Mouse (Mus musculus) thymus, postnatal 14 days (tissue): ENCODE measurements around the gene Adar.
"Not testable (repeated sequence)": the region's sequence is repeated elsewhere in the genome, so short reads cannot be mapped to it uniquely, and the experiment has no call there.

Experiments used
- DNase-seq: peaks from one replicate; pipeline ENCODE4 v3.0.0; 2021

Adar gene

DNA sequence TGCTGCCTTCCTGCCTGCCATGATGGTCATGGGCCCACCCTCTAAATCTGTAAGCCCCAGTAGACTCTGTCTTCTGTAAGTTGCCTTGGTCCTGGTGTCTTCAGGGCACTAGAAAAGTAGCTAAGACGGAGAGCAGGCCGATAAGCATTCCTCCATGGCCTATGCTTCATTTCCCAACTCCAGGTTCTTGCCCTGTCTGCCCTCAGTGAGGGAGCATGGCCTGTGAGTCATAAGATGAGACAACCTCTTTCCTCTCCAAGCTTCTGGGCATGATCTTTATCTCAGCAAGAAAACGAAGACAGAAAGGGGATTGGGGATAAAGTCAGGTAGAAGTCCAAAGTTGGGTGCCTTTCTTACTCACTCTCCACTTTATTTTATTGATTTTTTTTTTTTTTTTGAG lies 83.7 kb downstream of the Adar start:
- no peak for DNase-seq

DNA sequence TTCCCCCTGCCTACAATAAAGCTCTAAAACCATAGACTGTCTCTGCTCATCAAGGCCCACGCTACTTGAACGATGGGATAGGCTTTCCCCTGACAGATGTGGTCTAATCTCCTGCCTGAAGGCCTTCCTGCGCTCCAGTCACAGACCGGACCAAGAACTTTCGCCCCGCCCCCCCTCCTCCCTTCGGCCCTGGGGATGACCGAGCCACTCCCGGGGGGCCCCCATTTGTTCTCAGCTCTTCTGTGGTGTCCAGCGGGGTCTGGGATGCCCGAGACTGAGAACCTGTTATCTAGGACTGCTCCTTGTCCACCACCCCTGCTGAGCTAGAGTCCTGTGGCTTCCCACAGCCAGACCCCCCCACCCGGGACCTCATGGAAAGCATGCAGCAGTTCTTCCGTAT lies 84.7 kb downstream of the Adar start:
- no peak for DNase-seq

DNA sequence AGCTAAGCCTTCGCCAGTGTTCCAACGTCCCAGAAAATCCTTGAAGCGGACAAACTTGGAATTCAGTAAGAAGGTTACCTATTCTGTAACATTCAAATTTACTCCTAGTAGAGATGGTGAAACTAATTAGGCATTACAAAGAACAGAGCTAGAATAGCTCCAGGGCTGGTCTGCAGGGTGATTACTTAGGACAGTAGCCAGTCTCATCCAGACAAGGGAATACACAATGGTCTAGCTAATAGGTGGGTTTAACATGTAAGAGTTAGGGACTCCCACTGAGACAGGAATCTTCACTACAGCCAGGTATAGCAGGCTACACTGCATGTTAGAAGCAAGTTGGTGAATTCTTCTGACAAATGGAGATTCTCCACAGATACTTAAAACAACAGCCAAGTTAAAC lies 85.3 kb downstream of the Adar start:
- DNase-seq = not testable (repeated sequence)

DNA sequence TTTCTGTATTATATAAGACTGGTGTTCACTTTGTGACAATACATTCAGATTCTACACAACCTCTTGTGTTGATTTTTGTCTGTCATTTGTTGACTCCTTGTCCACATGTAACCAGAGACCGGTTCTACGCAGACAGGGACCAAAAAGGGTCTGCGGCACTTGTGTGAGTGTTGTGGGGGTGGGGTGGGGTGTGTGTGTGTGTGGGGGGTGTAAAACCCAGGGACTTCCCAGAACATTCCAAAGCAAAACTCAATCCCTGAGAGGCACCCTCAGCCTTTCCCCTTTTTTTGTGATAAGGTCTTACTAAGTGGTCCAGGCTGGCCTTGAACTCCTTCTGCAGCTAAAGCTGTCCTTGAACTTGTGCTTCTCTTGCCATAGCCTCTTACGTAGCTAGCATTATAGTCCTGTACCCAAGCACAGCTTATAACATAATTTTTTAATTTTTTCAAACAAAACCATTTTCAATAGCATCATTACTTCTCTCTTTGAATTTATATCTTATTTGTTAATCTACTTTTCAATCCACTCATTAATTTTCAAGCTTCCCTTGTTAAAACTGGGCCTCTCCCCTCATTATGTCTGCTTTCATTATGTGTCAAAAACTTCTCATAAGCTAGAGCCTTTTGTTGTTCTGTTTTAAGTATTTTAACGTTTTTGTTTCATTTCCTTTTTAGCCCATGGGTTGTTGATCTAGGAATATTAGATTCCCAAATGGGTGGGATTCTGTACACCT lies 86.1 kb downstream of the Adar start:
- no peak for DNase-seq

DNA sequence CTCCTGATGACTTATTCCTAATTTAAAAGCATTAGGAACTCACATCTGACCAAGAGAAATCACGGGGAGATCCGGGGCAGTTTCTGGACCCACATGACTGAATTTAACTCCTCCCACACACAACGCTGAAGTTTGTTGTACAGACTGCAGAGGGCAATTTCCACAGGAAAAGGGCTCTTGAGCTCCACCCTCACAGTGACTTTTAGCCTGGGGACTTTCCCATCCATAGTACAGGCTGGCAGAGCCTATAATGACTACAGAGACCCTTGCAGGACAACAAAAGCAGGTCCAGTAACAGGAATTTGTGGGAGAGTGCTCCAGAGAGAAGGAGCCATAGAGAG lies 86.7 kb downstream of the Adar start:
- DNase-seq = no peak

DNA sequence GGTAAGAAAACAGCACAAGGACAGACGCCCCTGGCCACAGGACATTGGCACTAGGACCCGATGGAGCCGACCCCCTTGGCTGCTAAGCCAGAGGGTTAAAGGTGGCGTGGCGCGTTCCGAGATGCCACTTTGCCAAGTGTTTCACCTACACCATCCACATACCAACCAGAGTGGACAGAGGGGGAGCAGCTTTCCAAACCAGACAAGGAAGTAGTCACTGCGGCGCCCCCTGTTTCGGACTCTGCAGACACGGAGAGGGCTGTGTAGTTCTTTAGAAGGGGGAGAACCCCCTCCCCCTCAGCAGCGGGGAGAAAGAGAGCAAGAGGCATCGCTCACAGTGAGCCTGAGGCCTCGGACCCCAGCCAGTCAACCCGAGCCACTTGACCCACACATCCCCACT lies 88.1 kb downstream of the Adar start:
- no peak for DNase-seq
